Mouse (Mus musculus) right cerebral cortex, postnatal 10 days (tissue): ENCODE data around the gene Surf1.

ENCODE experiments used
- DNase-seq, 2 experiments: peaks; one replicate each; pipeline ENCODE4 v3.0.0; 2021; ENCODE audit warnings: low spot score in 2 of 2

Gene Surf1

DNA sequence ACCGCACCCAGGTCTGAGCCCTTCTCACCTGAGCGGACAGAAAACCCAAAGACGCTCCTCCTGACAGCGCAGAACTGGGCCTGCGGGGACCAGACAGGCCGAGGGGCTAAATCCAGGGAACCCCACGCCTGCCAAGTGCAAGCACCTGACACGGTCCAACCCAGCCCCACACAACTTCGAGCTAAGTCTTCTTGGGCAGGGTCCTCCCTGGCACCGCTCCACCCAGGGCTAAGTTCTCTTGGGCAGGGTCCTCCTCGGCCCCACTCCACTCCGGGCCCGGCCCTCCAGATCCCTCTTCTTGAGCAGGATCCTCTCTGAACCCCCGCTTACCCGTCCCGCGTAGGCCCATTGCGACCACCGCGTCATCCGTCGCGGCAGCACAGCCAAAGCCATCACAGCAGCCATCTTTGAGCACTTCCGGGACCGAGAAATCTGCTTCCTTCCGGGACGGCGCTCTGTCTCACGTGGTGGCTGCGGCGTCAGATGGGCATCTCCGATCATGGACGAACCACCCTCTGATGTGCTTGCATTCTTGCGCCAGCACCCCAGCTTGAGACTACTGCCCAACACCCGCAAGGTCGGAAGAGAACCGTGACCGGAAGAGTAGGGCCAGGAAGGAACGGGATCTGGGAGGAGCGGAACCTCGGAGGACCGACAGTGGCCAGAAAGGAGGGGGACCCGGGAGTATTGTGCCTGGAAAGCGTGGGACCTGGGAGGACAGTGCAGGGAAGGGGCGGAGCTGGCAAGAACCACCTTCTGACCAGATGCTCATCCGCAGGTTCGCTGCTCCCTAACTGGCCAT lies at the start of gene Surf1, which contains the start of gene Surf2:
TSS of gene Surf1 (minus strand) at position 604 of the 802 bp plus-strand sequence.
TSS of gene Surf2 (plus strand) at position 441 of the 802 bp plus-strand sequence.
- peak; percentile 91 to 94 for DNase-seq

DNA sequence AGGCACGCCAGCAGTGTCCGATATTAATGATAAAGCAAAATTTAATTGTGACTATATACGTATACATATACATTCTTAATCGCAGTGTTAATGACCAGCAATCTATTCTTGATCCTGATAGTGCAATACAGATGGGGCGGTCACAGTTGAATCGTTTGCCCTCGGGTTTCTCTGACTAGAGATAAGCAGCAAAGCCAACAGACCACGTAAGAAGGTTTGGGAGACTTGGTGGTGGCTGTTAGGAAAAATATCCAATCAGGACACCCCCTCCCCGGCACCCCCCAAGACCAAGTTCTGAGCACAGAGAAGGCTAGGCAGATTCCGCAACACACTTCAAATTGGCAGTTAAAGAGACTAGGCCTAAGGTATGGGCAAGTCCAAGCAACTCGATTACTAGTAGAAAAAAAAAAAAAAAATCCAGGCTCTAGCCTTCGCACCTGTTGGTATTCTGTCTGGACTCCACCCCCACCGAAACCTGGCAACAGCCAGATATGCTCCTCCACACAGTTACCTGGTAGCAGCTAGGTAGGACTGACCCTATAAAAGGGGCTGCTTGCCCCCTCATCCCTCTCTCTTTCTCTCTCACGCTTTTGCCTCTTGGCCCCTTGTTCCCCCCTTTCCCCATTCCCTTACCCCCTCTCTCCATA lies 48.5 kb upstream of the Surf1 start:
- DNase-seq, result peak in 1 of 2 experiments; percentile 23

DNA sequence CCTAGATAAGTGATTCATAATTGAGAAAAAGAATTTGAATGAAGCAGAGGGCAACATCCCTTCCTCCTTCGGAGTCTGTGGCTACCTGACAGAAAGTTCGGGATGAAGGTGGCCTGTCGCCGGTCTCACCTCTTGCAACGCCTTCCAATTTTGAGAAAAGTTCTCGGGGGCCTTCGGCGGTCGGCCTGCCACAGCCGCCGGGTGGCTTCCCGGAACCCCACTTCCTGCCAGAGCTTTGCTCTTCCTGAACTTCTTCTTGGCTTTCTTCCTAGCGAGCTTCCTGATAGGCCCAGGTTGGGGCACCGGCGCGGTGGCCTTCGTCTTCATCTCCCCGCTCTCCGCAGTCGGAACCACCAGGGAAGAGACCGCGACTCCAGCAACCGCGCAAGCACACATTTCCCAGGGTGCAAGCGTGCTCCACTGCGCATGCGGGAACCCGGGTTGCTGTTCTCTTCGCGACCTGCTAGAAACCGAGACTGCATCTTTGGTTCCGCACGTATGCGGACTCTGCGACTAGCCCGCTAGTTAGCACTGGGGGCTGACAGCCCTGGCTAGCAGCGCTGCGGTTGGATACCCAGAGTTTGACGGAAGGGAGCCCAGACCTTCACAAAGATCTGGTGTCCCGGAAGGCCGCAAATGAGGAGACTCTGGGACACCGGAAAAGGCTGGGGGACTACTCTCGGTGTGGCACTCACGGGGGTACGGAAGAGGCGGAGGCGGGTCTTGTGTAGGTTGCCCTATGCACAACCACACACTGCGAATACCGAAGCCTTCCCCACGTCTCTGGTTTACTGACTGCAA lies 47.8 kb upstream of the Surf1 start, which contains the start of gene Rexo4:
TSS of gene Rexo4 (minus strand) at position 464 of the 801 bp plus-strand sequence.
- peak; percentile 96 to 97 for DNase-seq

DNA sequence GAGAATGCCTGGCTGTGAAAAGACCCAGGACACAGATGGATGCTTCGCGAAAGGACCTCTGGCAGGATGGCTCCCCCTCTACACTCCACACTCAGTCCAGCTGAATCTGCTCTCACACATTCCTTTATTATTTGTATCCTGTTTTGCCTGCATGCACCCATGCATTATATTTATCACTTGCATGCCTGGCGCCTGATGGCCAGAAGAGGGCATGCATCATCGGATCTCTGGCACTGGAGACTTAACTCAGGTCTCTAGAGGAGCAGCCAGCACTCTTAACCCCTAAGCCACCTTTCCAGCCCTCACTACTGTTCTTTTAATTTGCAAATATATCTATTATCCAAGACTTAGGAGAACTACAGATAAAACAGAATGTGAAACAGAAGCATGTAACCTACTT lies 44.4 kb upstream of the Surf1 start:
- DNase-seq, result no peak

DNA sequence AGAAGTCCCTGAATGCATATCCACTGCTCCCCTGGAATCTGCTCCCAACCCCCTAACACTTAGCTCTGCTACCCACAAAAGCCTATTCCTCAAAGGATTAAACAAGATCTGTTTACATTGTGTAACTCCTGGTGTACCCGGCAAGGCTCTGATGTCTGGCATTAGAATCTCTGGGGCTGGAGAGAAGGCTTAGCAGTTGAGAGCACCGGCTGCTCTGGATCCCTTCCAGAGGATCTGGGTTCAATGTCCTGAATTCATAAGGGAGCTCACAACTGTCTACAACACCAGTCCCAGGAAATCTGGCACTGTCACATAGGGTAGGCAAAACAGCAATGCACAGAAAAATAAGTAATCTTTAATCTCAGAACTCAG lies 41.1 kb upstream of the Surf1 start:
- DNase-seq, result no peak

DNA sequence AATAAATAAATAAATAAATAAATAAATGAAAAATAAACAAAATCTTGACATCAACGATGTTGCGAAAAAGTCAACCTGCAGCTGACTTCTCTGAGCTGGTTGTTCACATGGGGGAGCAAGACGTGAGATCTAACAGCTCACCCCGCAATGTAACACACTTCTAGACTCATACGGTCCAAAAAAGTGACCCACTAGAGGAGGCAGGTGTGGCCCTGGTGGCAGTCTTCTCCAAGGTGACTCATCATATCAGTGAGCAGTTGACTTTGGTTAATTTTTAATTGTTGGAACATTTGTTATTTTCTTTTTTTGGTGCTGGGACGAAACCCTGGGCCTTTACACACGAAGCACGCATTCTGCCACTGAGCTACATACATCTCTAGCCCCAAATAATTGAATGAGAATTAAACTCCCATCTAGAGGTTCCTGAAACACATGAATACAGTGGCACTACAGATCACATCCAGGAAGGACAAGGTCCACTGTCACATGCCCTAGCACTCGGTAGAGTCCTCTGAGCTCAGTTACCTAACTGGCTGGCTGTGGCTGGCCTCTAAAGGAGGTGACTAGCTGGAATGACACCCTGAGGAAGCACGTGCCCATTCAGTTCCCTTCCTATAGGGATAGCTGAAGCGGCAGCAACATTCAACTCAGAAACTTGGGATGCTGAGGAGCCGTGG lies 40.6 kb upstream of the Surf1 start:
- no peak for DNase-seq

DNA sequence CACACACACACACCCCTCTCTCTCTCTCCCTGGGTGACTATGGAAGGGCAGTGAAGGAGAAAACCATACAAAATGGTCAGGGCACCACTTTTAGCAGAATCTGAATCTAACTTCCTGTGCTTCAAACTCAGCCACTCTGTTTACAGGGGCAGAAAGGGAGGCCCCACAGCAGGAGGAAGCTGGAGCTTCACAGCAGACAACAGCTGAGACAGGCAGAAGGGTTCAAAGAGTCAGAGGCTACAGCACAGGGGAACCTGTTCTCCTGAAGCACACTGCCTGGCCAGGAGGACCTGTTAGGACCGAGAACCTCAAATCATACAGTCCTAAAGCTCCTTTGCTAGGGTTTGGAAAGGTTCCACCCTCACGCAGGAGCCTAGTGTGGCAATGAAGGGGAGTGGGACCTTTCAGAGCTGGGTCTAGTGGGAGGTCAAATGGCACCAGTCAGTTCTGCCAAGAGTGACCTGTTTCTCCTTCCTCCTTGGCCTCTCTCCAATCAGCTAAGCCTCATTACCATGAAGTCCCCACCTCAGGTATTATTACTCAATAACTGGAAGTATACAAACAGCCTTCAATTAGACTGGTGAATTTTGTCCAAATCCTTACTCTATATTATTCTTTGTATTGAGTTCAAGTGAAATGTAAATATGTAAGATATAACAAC lies 38.5 kb upstream of the Surf1 start:
- no peak for DNase-seq

DNA sequence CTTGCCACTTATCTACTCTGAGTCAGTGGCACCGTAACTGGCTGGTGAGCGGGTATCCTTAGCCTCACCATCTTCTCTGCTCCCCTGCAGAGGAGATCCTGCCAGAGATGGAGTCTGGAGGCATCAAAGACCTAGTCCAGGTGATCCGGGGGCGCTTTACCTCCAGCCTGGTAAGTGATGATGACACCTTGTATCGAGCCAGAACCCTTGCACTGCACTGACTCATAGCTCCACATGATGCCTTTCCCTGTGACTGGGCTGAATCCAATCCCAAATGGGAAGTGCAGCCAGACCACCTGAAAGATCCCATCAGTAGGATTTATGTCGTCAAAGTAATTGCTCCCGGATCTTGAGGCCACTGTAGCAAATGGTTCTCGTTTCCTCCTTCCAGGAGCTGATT lies 36.5 kb upstream of the Surf1 start:
- DNase-seq, result no peak

DNA sequence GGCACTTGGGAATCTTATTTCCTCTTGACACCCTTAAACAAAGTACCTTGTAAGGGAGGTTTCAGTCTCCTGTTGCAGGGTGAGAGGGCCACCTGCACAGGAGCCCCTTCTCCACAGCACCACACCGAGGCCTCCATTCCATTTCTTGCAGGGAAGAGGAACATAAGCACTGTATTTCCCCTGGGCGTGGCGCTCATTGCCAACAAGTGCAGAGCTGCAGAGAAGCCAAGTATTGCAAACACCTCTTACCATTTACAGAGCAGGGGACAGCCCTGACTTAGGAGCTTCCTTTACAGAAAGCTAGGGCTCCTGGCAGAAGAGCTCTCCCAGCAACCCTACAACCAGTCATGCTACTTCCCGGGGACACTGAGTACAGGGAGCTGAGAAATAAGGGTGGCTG lies 35.9 kb upstream of the Surf1 start:
- no peak for DNase-seq

DNA sequence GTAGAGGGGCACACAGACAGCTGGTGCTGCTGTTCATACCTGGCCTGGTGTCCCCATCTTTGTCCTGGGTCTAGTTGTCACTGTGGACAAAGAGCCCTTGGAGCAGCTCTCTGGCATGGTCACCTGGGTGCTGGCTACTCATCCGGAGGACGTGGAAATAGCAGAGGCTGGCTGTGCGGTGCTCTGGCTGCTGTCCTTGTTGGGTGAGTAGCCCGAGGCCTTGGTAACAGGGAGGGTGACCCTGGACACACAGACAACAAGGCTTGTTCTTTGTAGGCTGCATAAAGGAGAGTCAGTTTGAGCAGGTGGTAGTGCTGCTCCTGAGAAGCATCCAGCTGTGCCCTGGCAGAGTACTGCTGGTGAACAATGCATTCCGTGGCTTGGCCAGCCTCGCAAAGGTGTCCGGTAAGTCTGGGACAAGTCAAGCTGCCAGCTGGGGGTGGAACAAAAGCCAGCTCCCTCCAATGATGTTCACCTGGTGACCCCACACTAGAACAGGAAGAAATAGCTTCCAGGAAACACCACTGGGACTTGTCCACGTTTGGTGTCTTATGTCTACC lies 35.1 kb upstream of the Surf1 start:
- DNase-seq, result no peak

DNA sequence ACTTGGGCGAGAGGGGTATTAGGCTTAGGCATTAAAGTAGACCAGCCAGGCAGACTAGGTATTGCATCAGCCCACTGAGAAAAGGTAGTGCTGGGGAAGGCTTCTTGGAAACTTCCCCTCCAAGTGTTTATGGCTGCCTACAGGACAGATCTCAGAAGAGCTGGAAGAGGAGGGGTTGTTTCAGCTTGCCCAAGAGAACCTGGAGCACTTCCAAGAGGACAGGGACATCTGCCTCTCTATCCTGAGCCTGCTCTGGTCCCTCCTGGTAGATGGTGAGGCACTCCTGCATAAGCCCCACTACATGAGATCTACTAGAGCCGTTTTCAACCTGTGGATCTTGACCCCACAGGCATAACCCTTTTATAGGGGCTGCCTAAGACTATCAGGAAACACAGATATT lies 34.1 kb upstream of the Surf1 start:
- DNase-seq, result no peak

DNA sequence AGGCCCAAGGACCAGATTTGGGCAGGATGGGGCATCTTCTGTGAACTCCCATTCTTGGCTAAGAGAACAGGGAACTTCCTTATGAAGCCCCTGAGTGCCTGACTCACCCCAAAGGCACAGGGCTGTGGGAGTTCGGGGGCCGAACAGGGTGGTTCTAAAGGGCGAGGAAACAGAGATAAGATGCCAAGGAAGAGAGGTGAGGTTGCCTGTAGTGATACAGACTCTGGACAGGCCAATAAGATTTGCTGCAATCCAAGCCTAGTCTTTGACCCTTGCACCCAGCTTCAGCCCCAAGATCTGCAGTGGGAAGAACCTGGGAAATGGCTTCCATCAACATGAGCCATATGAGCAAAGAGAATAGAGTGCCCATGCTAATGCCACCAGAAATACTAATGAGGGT lies 26.9 kb upstream of the Surf1 start:
- DNase-seq, result no peak

DNA sequence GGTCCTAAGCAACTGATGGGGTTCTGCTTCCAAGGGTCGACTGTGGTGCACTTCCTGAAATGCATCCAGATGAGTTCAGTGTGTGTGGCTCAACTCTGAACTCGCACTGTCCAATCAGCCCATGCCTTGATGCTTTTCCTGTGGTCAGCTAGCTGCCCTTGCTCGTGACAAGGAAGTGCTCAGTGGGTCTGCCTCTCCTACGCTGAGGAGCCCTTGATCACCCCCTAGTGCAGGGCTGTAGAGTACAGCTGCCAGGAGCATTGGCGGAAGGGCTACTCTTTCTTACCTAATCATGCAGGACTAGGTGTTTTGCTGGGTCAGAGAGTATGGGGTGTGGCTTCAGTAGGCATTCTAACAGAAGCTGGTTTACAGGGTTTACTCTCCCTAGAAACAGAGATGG lies 25.2 kb upstream of the Surf1 start:
- DNase-seq, result no peak

DNA sequence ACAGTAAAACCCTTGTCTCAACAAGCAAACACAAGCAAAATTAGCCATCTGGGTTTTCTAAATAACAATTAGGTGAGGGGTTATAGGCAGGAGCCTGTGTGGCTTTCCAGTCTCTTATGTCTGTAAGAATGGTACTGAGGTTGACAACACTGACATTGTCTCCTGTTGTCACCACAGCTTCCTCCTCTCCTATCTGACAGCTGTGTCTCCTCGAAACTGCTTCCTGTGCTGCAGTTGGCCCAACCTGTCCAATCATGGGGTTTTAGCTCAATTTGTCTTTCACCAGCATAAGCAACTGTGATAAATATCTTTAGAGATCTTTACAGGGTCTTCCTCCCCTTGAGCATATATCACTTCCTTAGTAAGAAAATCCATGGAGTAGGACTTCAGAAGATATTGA lies 20.1 kb upstream of the Surf1 start:
- no peak for DNase-seq

DNA sequence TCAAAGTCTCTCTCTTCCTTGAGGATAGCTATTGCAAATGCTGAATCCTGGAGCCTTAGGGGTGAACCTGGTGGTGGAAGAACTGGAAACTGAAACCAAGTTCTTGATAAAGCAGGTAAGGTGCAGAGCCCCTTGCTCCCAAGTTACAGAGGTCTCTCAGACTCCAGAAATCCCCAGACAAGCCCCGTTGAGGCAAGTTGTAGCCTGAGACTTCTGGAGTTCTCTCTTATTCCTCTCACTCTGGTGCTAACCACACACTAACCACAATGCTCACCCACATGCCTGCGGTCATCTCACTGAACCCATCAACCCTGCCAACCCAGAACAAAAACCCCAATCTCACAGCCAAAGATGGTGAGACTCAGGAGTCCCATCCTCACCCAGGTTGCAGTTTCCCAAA lies 19.0 kb upstream of the Surf1 start:
- no peak for DNase-seq

DNA sequence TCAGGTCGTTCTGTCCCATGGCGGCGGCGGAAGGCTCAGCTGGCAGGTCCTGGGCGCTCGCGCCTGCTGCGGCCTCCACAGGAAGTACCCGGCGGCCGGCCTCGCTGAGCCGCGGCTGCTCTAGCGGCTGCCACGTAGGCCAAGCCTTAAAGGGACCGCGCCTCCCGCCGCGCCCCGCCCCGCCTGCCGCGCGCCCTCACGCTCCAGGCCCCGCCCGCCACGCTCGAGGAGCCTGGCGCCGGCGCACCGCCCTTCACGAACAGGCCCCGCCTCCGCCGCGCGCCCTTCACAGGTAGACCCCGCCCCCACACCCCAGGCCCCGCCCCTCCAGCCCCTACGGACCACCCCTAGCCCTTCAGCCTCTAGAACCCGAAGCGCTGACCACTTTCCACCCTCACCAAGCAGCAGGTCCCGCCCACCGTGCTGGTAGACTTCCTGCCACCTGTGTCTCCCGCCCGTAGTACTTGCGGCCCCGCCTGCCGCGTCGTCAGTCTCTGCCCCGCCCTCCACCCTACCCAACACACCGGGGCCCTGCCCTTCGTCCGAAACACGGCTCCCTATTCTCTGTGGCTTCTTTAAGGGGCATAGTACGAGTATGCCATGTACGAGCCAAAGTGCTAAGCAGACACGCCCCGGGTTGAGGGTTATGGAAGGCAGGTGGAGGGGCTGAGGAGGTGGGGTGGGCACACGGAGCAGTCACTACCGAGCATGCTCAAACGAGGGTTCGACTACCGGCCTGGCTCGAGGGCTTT lies 17.1 kb upstream of the Surf1 start, which contains the start of the genes Surf4 and Stkld1:
TSS of gene Surf4 (minus strand) at position 625 of the 752 bp plus-strand sequence.
TSS of gene Stkld1 (plus strand) at position 744 of the 752 bp plus-strand sequence.
- DNase-seq, result peak; percentile 95

DNA sequence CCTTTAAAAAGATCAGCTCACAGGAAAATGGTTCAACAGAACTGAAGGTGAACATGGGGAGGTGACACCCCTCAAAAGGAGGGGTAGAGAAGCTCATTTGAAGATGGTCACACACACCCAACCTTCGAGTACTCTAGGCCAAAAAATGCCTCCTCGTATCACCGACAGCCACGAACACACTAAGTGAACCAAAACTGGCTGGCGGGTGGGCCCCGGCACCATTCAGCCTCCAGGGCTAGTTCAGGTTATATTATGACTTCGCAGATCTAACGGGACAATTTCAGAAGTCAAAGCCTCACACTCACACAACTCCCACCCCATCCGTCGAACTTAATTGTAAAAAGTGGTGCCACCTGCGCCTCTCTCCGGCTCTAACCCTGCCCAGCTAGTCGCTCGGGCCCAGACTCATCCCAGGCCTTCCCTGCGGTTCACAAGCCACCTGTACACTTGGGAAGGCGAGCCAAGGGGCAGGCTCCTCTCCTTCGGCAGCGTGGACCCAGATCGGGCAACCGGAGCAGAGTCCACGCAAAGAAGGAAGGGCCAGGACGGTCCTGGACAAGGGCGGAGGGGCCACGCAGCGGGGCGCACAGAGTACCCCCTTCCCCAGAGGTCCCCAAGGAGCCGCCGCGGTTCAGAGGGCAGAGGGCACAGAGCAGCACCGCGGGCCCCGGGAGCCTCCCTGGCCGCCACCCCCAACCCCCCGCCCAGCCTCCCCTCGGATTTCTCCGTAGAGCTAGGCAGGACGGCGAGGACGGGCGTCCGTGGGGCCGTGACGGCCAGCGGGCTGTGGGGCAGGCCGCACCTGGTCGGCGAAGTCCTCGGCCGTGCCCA lies 16.4 kb upstream of the Surf1 start:
- no peak for DNase-seq

DNA sequence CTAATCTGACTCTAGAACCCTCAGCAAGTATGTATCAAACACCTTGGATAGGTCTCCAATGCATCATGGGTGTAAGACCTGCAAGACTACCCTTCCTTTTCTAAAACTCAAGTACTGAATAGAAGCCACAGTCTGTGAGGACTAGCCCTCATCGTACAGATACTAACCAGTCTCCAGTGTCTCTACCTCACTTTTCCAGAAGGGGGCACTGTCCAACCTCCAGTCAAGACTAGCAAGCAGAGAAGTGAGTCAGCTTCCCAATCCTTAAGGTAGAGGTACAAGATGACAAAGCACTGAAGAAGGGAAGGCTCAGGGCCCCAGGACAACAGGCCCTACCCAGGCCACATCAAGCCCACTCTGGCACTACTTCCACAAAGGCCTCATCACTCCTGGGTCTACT lies 14.1 kb upstream of the Surf1 start:
- peak; percentile 72 to 77 for DNase-seq
